Mouse (Mus musculus) liver, postnatal 0 days (tissue): ENCODE results near the gene Grm5. TPM values are rescaled to one million over a fixed set of nuclear protein-coding genes. Genes with fewer than 3 reads are reported as not detected.

Experiments
- ATAC-seq: fragments of 200-750 bp; cut with Nextera tagmentation; 2 replicates; pipeline ENCODE4 v1.8.0; 2017; ENCODE audit warnings: mild to moderate bottlenecking, moderate library complexity
- DNase-seq: peaks from one replicate; pipeline ENCODE4 v3.0.0-alpha.2; 2016
- H3K27ac ChIP-seq: fragments of 300-500 bp; sonication (generic); 2 replicates; pipeline ENCODE4 v1.5.1; 2014; ENCODE audit warnings: antibody characterized with exemption, moderate library complexity, mild to moderate bottlenecking, low read depth
- H3K27me3 ChIP-seq: fragments of 300-500 bp; sonication (generic); 2 replicates; pipeline ENCODE4 v1.6.1; 2014; ENCODE audit warnings: low read length, control low read depth, mixed read lengths; ENCODE audit not compliant: insufficient read depth
- H3K36me3 ChIP-seq: fragments of 300-500 bp; sonication (generic); replicated peaks from 2 replicates; pipeline ENCODE4 v1.6.1; 2014; ENCODE audit warnings: mild to moderate bottlenecking, control low read depth, low read length, moderate library complexity, mixed read lengths; ENCODE audit not compliant: insufficient read depth
- H3K4me1 ChIP-seq: fragments of 300-500 bp; sonication (generic); 2 replicates; pipeline ENCODE4 v1.6.1; 2014; ENCODE audit warnings: antibody characterized with exemption, mild to moderate bottlenecking, control low read depth; ENCODE audit not compliant: insufficient read depth
- H3K4me2 ChIP-seq: fragments of 300-500 bp; sonication (generic); 2 replicates; pipeline ENCODE4 v1.6.1; 2014; ENCODE audit warnings: low read depth, mild to moderate bottlenecking, low read length, moderate library complexity, mixed read lengths
- H3K4me3 ChIP-seq: fragments of 300-500 bp; sonication (generic); 2 replicates; pipeline ENCODE4 v1.5.1; 2014; ENCODE audit warnings: low read depth, low read length
- H3K9ac ChIP-seq: fragments of 300-500 bp; sonication (generic); replicated peaks from 2 replicates; pipeline ENCODE4 v1.6.1; 2014; ENCODE audit warnings: mild to moderate bottlenecking, moderate library complexity
- H3K9me3 ChIP-seq: fragments of 300-500 bp; sonication (generic); 2 replicates; pipeline ENCODE4 v1.6.1; 2016; ENCODE audit warnings: mild to moderate bottlenecking, control low read depth, low read length, mixed read lengths
- CTCF ChIP-seq: sonication (generic); IDR thresholded peaks from 2 replicates; pipeline ENCODE4 v1.5.1; 2016; ENCODE audit warnings: antibody characterized with exemption, low read depth
- EP300 ChIP-seq: IDR thresholded peaks from 2 replicates; pipeline ENCODE4 v1.6.1; 2016; ENCODE audit warnings: antibody characterized with exemption, low read depth, mild to moderate bottlenecking
- WGBS: fragments of 180-500 bp; shearing (Covaris S2); extraction: QIAGEN DNeasy Blood & Tissue Kit; methylation state at CpG from one replicate; pipeline ENCODE4 v1.1.7; 2014; ENCODE audit not compliant: insufficient replicate concordance; 5-methylcytosine and 5-hydroxymethylcytosine counted together
- polyA plus RNA-seq: library from polyadenylated mRNA; unstranded; fragments of >200 nt; fragmentation: Nextera tagmentation; extraction: Ambion mirVana; gene quantifications from 2 replicates; pipeline ENCODE4 v1.2.1, GENCODE M21; 2015

The Grm5 gene
- polyA plus RNA-seq, 1 experiment from 2014 or later, result not detected

DNA sequence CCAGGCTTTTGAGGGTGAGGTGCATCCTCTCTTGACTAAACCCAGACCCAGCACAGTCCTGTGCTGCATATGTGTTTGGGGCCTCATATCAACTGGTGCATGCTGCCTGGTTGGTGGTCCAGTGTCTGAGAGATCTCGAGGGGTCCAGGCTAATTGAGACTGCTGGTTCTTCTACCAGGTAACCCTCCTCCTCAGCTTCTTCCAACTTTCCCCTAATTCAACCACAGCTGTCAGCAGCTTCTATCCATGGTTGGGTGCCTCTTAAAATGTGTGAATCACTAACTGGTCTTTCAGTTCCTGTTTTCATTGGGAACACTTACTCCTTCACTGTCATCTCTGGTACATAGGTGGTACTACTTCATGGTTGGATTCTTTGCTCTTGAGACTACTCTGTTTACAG lies 240.9 kb downstream of the Grm5 start:
- 45% methylated on average over 1 of the region's 1 CpGs for WGBS
- Histone ChIP-seq H3K27me3 (no peaks in the 10 kb centered on the region), H3K4me2 (no peak overlapping the region), H3K4me3 (no peak overlapping the region), H3K9ac (no peak overlapping the region), H3K4me1 (no peaks in the 10 kb centered on the region), H3K27ac (no peak overlapping the region), H3K36me3 (no peaks in the 10 kb centered on the region), H3K9me3 (no peaks in the 10 kb centered on the region)
- no peak for TF ChIP-seq CTCF
- no peak for TF ChIP-seq EP300
- no peak for ATAC-seq
- no peak for DNase-seq

DNA sequence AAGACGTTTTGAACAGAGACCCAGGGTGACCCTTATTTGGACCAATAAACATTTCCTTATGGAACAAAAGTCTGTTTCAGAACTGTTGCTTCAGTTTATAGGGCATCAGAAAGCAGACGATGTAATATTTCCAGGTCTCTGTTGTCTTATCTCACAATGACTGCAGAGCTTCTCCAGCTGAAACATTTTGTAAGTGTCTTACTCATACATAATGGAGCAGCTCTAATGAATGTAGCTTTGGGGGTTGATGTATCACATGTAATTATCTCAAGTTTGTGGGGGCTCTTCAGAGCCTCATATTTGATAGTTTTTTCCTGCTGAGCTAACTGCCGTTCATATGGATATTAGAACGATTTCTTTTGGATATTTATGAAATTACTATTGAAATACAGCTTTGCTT lies 250.7 kb downstream of the Grm5 start:
- H3K9me3 ChIP-seq, result no peaks in the 10 kb centered on the region
- H3K27me3 ChIP-seq, result no peaks in the 10 kb centered on the region
- 59% methylated on average over 4 of the region's 4 CpGs for WGBS
- no peaks in the 10 kb centered on the region for H3K36me3 ChIP-seq
- no peaks in the 10 kb centered on the region for H3K4me1 ChIP-seq
- H3K4me2 ChIP-seq, result no peak overlapping the region
- no peak for TF ChIP-seq CTCF
- no peak for TF ChIP-seq EP300
- no peak overlapping the region for H3K9ac ChIP-seq
- H3K4me3 ChIP-seq, result no peak overlapping the region
- DNase-seq (no peak), ATAC-seq (no peak)
- no peak overlapping the region for H3K27ac ChIP-seq

DNA sequence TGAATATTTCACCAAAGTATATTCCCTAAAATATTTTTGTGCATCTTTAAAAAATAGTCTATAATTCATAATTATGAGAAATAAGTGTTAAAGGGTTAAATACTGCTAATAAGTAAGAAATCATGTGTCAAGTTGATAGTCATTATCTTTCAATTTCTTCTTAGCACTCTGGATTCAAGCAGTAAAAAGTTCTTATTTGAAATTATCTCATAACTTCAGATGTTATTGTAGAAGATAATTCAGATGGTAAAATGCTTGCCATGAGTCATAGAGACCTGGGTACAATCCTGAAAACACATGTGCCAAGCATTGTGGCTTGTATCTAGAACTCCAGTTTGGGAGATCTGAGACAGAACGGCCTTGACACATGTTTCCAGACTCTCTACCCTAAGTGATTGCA lies 254.6 kb downstream of the Grm5 start:
- no peak for ATAC-seq
- no peak overlapping the region for H3K27ac ChIP-seq

DNA sequence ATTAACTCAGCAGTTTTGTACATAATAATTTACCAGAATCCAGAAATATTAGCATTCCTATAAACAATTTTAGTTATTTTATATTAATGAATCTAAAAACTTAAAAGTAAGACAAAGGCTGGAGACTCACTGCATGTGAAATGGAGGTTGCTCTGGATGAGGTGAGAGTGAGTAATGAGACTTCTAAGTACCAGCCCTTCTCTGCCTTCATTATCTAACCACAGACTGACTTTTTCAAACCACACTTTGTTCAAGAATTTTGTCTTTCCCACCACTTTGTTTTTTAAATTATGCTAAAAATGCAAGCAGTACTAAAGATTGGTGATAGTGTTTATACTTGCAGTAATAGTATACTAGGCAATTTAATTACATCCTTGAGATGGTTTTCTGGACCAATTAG lies 259.5 kb downstream of the Grm5 start:
- no peak overlapping the region for H3K27ac ChIP-seq
- H3K27me3 ChIP-seq, result no peaks in the 10 kb centered on the region
- no peak for DNase-seq
- ATAC-seq, result no peak
- H3K4me2 ChIP-seq, result no peak overlapping the region
- no peak overlapping the region for H3K9ac ChIP-seq
- H3K9me3 ChIP-seq, result no peaks in the 10 kb centered on the region
- H3K4me1 ChIP-seq, result no peaks in the 10 kb centered on the region
- no peak for TF ChIP-seq CTCF
- TF ChIP-seq EP300, result no peak
- no peak overlapping the region for H3K4me3 ChIP-seq
- H3K36me3 ChIP-seq, result no peaks in the 10 kb centered on the region

More for the DNA sequence above, 254.6 kb downstream of the Grm5 start:
- TF ChIP-seq CTCF, result no peak
- no peak for TF ChIP-seq EP300
- Histone ChIP-seq H3K4me1 (no peaks in the 10 kb centered on the region), H3K4me2 (no peak overlapping the region), H3K36me3 (no peaks in the 10 kb centered on the region), H3K27me3 (no peaks in the 10 kb centered on the region), H3K9me3 (no peaks in the 10 kb centered on the region), H3K4me3 (no peak overlapping the region), H3K9ac (no peak overlapping the region)
- 69% methylated on average over 1 of the region's 1 CpGs for WGBS
- no peak for DNase-seq

DNA sequence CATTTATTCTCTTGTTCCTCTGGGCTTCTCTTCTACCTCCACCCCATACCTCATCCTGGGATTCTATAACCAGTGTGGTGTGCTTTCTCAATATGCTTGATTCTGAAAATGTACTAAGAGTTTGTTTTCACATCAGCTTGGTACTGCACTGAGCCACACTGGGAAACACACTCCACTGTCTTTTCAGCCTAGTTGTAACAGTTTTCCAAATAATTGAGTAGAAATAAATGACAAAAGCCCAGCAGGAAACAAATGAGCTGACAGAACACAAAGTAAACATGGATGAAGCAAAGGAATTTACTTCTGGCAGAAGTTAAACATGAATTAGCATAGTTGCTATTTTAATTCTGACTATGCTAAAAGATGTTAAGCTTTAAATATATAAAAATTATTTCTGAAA lies 262.1 kb downstream of the Grm5 start:
- DNase-seq, result no peak
- no peaks in the 10 kb centered on the region for H3K27me3 ChIP-seq
- TF ChIP-seq CTCF, result no peak
- no peak for TF ChIP-seq EP300

DNA sequence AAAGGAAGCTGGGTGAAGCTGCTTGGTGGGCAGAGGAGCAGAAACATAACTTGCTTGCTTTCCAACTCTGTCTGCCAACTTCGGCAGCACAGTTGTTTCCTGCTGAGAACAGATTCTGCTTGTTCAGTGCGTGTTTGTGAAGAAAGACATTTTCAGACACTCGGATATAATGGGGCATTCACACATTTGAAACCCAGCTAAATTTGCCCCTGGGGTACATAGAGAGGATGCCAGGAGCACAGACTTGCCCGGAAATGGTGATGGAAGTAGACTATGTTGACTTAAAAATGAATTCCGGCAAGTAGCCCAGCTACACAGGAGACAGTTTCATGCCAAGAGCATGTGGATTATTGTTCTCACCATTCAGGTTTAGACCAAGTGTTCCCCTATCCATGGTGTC lies 342.0 kb downstream of the Grm5 start:
- no peak overlapping the region for H3K4me3 ChIP-seq
- ATAC-seq (no peak), DNase-seq (no peak)
- H3K9ac ChIP-seq, result no peak overlapping the region
- no peaks in the 10 kb centered on the region for H3K27me3 ChIP-seq
- TF ChIP-seq CTCF (no peak), EP300 (no peak)
- H3K4me2 ChIP-seq, result no peak overlapping the region
- no peaks in the 10 kb centered on the region for H3K36me3 ChIP-seq
- H3K4me1 ChIP-seq, result no peaks in the 10 kb centered on the region
- H3K27ac ChIP-seq, result no peak overlapping the region
- 52% methylated on average over 5 of the region's 5 CpGs for WGBS
- no peaks in the 10 kb centered on the region for H3K9me3 ChIP-seq

More for the DNA sequence above, 262.1 kb downstream of the Grm5 start:
- Histone ChIP-seq H3K4me1 (no peaks in the 10 kb centered on the region), H3K27ac (no peak overlapping the region), H3K4me3 (no peak overlapping the region), H3K4me2 (no peak overlapping the region), H3K36me3 (no peaks in the 10 kb centered on the region), H3K9me3 (no peaks in the 10 kb centered on the region), H3K9ac (no peak overlapping the region)
- no peak for ATAC-seq

DNA sequence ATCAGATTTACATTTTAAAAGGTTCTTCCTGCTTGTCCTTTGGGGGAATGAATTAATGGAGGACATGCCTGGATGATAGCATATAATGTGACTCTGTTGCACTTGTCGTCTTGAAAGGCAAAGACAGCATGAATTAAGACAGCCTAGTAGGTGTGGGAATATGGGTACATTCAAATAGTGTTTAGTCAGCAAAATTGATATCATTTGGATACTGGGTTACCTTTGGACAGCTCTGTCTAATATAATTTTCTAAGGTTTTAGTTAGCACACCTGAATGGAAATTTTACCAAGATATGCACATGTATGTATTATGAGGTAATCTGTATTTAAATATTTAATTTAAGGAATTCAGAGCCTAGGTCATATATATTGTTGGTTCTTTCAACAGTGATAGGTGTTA lies 353.4 kb downstream of the Grm5 start:
- Histone ChIP-seq H3K4me1 (no peaks in the 10 kb centered on the region), H3K27ac (no peak overlapping the region), H3K9ac (no peak overlapping the region), H3K9me3 (no peaks in the 10 kb centered on the region), H3K4me3 (no peak overlapping the region), H3K36me3 (no peaks in the 10 kb centered on the region), H3K4me2 (no peak overlapping the region), H3K27me3 (no peaks in the 10 kb centered on the region)
- DNase-seq (no peak), ATAC-seq (no peak)
- 65% methylated on average over 1 of the region's 1 CpGs for WGBS
- no peak for TF ChIP-seq EP300
- no peak for TF ChIP-seq CTCF
